Mouse (Mus musculus) megakaryocyte, embryonic 14.5 days (primary cell): ENCODE results near the gene Gm42742. TPM values are rescaled to one million over a fixed set of nuclear protein-coding genes. Genes with fewer than 3 reads are reported as not detected.
A peak's percentile ranks its signal among the peaks of the same experiment; 100 is the strongest.

Experiments used
- H3K27me3 ChIP-seq: replicated peaks from 2 replicates; pipeline ENCODE3; 2012; ENCODE audit warnings: inconsistent platforms
- H3K36me3 ChIP-seq: replicated peaks from 2 replicates; pipeline ENCODE3; 2012; ENCODE audit warnings: low read length, inconsistent platforms, mixed read lengths
- H3K4me1 ChIP-seq: 2 replicates; pipeline ENCODE4 v1.6.1; 2012; ENCODE audit warnings: inconsistent platforms
- H3K4me3 ChIP-seq: replicated peaks from 2 replicates; pipeline ENCODE3; 2012; ENCODE audit warnings: moderate library complexity, mild to moderate bottlenecking, inconsistent platforms
- H3K9me3 ChIP-seq: 2 replicates; pipeline ENCODE4 v1.6.1; 2012; ENCODE audit warnings: inconsistent platforms
- FLI1 ChIP-seq: IDR thresholded peaks from 2 replicates; pipeline ENCODE4 v1.6.1; 2012; ENCODE audit warnings: low read length, inconsistent platforms, mixed read lengths
- GATA1 ChIP-seq: IDR thresholded peaks from 3 replicates; pipeline ENCODE4 v1.6.1; 2012; ENCODE audit warnings: mixed read lengths, low read length, inconsistent platforms, borderline replicate concordance
- polyA plus RNA-seq: library from polyadenylated mRNA; stranded (reverse); fragments of >175 nt; gene quantifications from 2 replicates; pipeline ENCODE4 v1.2.3, GENCODE M21; 2012; ENCODE audit warnings: low replicate concordance; ENCODE audit not compliant: insufficient read depth

The Gm42742 gene
- polyA plus RNA-seq, 1 experiment, result 252 TPM

DNA sequence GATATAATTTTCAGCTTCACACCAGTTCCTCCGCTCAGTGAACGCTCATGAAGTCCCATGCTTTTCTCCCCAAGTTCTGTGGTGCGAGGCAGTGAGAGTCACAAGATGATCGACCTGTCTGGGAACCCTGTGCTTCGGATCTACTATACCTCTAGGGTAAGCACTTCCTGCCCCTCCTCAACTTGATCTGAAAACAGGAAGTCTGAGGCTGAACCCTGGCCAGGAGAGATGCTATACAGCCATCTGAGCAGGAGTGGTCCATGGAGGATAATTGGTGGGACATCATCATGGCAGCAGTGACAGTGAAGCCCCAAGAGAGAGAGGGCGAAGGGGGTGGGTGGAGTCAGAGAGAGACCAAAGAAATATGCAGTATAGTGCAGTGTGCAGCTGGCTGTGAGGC lies 42.1 kb downstream of the Gm42742 start:
- no peak overlapping the region for H3K4me3 ChIP-seq
- no peak for TF ChIP-seq FLI1
- no peak for TF ChIP-seq GATA1
- H3K9me3 ChIP-seq, result no peaks in the 10 kb centered on the region
- H3K4me1 ChIP-seq, result peaks cover 62% of the 10 kb centered on the region
- peaks cover 58% of the 10 kb centered on the region for H3K36me3 ChIP-seq
- no peaks in the 10 kb centered on the region for H3K27me3 ChIP-seq

- peak overlapping the region; percentile 95 for H3K4me3 ChIP-seq
- peaks cover 41% of the 10 kb centered on the region for H3K36me3 ChIP-seq
- TF ChIP-seq GATA1, result no peak
- no peak for TF ChIP-seq FLI1
- no peaks in the 10 kb centered on the region for H3K9me3 ChIP-seq
- H3K27me3 ChIP-seq, result peaks cover 1% of the 10 kb centered on the region
- H3K4me1 ChIP-seq, result peaks cover 63% of the 10 kb centered on the region
These were observed 43.9 kb downstream of the Gm42742 start for GRCm38 (mm10) chr7:126976878-126977459.

DNA sequence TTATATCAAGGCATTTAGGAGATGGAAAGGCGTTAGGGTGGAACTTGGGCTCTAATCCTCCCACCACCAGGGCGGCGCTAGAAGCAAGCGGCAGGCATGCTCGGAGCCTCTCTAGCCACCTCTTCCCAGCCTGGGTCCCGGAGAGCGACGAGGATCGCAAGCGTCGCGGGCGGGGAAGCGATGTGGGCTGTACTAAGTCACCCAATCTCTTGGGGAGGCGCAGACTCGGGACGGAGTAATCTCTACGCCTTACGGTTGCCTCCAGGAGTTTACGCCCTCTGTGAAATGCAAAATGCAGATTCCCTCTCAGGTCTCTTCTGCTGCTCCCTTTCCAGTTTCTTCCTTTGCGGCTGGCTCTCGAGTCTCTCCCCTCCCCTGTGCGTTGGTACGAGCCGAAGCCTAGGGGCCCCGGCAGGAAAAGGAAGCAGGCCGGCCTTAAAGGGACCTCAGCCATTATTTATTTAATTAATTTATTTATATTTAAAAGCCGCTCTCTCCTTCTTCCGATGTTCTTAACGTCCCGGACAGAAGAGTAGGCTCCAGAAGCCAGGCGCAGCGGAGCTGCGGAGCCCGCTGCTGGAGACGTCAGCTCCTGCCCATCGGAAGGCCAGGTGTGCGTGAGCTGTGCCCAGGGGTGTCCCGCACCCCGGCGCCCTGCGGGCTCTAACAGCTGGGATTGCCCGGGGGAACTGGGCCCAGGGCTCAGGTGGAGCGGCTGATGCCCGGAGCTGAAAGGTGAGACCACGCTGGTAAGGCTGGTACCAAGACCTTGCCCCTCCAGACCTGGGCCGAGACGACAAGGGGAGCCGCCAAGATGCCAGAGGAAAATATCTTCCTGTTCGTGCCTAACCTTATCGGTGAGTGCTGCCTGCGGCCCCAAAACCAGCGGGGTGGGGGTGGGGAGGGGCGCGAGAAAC lies 44.7 kb downstream of the Gm42742 start, which contains the start of gene Cdiptos:
Gene Cdiptos (minus strand): TSS at position 149 of the 917 bp plus-strand sequence.
- Histone ChIP-seq H3K4me1 (peaks cover 59% of the 10 kb centered on the region), H3K36me3 (peaks cover 35% of the 10 kb centered on the region), H3K4me3 (peak within 1 kb of the TSS; percentile 95), H3K27me3 (peaks cover 1% of the 10 kb centered on the region), H3K9me3 (no peaks in the 10 kb centered on the region)
- no peak for TF ChIP-seq GATA1
- TF ChIP-seq FLI1, result 0 out of 2 replicates have a peak, but pooled peaks have one; percentile 16

DNA sequence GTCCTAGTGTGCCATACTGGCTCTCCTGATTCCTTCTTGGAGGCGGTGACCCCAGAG lies 45.2 kb downstream of the Gm42742 start, which contains the start of gene Cdipt:
Gene Cdipt (plus strand): TSS at position 22 of the 57 bp plus-strand sequence.
- H3K4me1 ChIP-seq, result peaks cover 60% of the 10 kb centered on the region
- H3K4me3 ChIP-seq, result peak within 1 kb of the TSS; percentile 95
- no peaks in the 10 kb centered on the region for H3K9me3 ChIP-seq
- H3K27me3 ChIP-seq, result peaks cover 1% of the 10 kb centered on the region
- peaks cover 30% of the 10 kb centered on the region for H3K36me3 ChIP-seq
- TF ChIP-seq GATA1 (no peak), FLI1 (no peak)

DNA sequence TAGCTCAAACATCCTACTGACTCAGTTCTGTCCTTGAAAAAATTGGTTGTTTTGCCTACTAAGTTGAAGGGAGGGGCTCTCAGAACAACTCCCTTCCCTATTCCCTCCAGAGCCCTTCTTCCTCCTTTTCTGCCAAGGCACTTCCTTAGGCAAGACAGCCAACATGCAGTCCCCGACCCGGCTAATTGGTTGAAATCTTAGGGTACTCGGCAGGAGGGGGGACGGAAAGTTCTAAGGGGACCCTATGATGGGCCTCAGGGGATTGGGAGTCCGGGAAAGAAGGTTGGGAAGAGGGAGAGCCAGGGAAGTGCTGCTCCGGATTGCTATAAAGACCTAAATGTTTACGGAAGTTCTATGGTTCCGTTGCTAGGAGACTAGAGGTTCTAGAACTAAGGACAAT lies 45.4 kb downstream of the Gm42742 start:
- Histone ChIP-seq H3K9me3 (no peaks in the 10 kb centered on the region), H3K27me3 (peaks cover 1% of the 10 kb centered on the region), H3K4me3 (peak overlapping the region; percentile 95), H3K36me3 (peaks cover 29% of the 10 kb centered on the region), H3K4me1 (peaks cover 60% of the 10 kb centered on the region)
- TF ChIP-seq FLI1 (no peak), GATA1 (no peak)

- peaks cover 12% of the 10 kb centered on the region; the same call in 1 of the 2 replicates for H3K4me1 ChIP-seq
- peaks cover 44% of the 10 kb centered on the region for H3K27me3 ChIP-seq
- no peaks in the 10 kb centered on the region for H3K36me3 ChIP-seq
- TF ChIP-seq FLI1 (no peak), GATA1 (no peak)
- H3K9me3 ChIP-seq, result peaks cover 6% of the 10 kb centered on the region
- H3K4me3 ChIP-seq, result no peak overlapping the region
These were observed 53.5 kb downstream of the Gm42742 start for GRCm38 (mm10) chr7:126967361-126967760.

DNA sequence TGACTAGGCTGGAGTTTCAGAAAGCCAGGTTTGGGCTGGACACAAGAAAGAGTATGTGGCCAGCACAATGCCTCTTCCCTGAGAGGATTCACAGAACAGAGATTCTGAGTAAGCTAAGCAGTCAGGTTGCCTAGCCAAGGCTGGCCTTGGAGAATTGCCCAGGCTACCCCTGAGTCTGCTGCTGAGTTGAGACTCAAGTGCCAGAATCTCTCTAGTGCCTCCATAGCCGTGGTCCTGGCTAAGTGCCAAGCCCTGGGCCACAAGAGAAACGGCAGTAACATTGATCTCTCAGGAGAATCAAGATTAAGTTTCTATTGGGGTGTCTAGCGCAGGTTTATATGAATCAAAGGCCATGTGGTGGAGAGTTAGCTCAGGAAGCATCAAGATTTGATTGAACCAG lies 55.3 kb downstream of the Gm42742 start:
- TF ChIP-seq GATA1, result no peak
- no peak for TF ChIP-seq FLI1
- Histone ChIP-seq H3K9me3 (peaks cover 6% of the 10 kb centered on the region), H3K36me3 (no peaks in the 10 kb centered on the region), H3K4me1 (peaks cover 8% of the 10 kb centered on the region; the same call in 1 of the 2 replicates), H3K4me3 (no peak overlapping the region), H3K27me3 (peaks cover 59% of the 10 kb centered on the region)

Other genes starting within 250 kb of the Gm42742 start
- 284 and 689 TPM in 2 replicates for gene Ypel3, start 244.1 kb downstream of the Gm42742 start, polyA plus RNA-seq
- 3.0 and 15.0 TPM in 2 replicates for gene Tbx6, start 239.6 kb downstream of the Gm42742 start, polyA plus RNA-seq
- 46.3 and 115 TPM in 2 replicates for gene Ppp4c, start 228.6 kb downstream of the Gm42742 start, polyA plus RNA-seq
- 13.5 and 29.3 TPM in 2 replicates for gene Fam57b, start 223.4 kb downstream of the Gm42742 start, polyA plus RNA-seq
- not detected in 2 replicates for gene 4930451I11Rik, start 189.5 kb downstream of the Gm42742 start, polyA plus RNA-seq
- 1.3 TPM in 1 of 2 replicates, not detected in the other for gene Doc2a, start 173.7 kb downstream of the Gm42742 start, polyA plus RNA-seq
- 9.3 and 60.8 TPM in 2 replicates for gene Hirip3, start 159.1 kb downstream of the Gm42742 start, polyA plus RNA-seq
- gene Ino80e, start 158.7 kb downstream of the Gm42742 start, polyA plus RNA-seq, result 823 and 1,411 TPM in 2 replicates
- gene Taok2, start 136.4 kb downstream of the Gm42742 start, polyA plus RNA-seq, result 159 and 479 TPM in 2 replicates
- 50.9 TPM in 2 replicates for gene Tmem219, start 98.2 kb downstream of the Gm42742 start, polyA plus RNA-seq
- gene Kctd13, start 92.2 kb downstream of the Gm42742 start, polyA plus RNA-seq, result 26.4 and 59.2 TPM in 2 replicates
- not detected in 2 replicates for gene Asphd1, start 71.5 kb downstream of the Gm42742 start, polyA plus RNA-seq
- gene Sez6l2, start 70.5 kb downstream of the Gm42742 start, polyA plus RNA-seq, result 1.7 and 2.0 TPM in 2 replicates
- 105 and 211 TPM in 2 replicates for gene Cdipt, start 45.2 kb downstream of the Gm42742 start, polyA plus RNA-seq
- 1.8 TPM in 1 of 2 replicates, not detected in the other for gene Cdiptos, start 45.0 kb downstream of the Gm42742 start, polyA plus RNA-seq
- 39.1 and 72.4 TPM in 2 replicates for gene Mvp, start 6.5 kb downstream of the Gm42742 start, polyA plus RNA-seq
- 4.2 TPM in 1 of 2 replicates, not detected in the other for gene Pagr1b, start 4.6 kb downstream of the Gm42742 start, polyA plus RNA-seq
- 15.8 and 94.8 TPM in 2 replicates for gene Pagr1a, start 3.7 kb downstream of the Gm42742 start, polyA plus RNA-seq
- gene Prrt2, start 114 bp upstream of the Gm42742 start, polyA plus RNA-seq, result 0.68 and 3.9 TPM in 2 replicates
- 324 and 1,017 TPM in 2 replicates for gene Maz, start 5.9 kb upstream of the Gm42742 start, polyA plus RNA-seq
- 6.8 and 18.0 TPM in 2 replicates for gene Kif22, start 21.4 kb upstream of the Gm42742 start, polyA plus RNA-seq
- gene Zg16, start 66.2 kb upstream of the Gm42742 start, polyA plus RNA-seq, result not detected in 2 replicates
- gene AI467606, start 70.3 kb upstream of the Gm42742 start, polyA plus RNA-seq, result 71.8 and 93.9 TPM in 2 replicates
- gene Qprt, start 101.1 kb upstream of the Gm42742 start, polyA plus RNA-seq, result not detected in 2 replicates
- 2.2 and 17.4 TPM in 2 replicates for gene Spn, start 116.7 kb upstream of the Gm42742 start, polyA plus RNA-seq
- gene Cd2bp2, start 175.0 kb upstream of the Gm42742 start, polyA plus RNA-seq, result 13.5 and 43.5 TPM in 2 replicates
- gene Tbc1d10b, start 187.4 kb upstream of the Gm42742 start, polyA plus RNA-seq, result 83.3 and 137 TPM in 2 replicates
- 4.7 TPM in 1 of 2 replicates, not detected in the other for gene Mylpf, start 187.8 kb upstream of the Gm42742 start, polyA plus RNA-seq
- gene Zfp553, start 212.0 kb upstream of the Gm42742 start, polyA plus RNA-seq, result 10.8 and 17.3 TPM in 2 replicates
- gene Sept1, start 212.0 kb upstream of the Gm42742 start, polyA plus RNA-seq, result 369 and 529 TPM in 2 replicates
- gene Zfp771, start 223.2 kb upstream of the Gm42742 start, polyA plus RNA-seq, result 85.4 and 270 TPM in 2 replicates
- 65.3 and 143 TPM in 2 replicates for gene Dctpp1, start 239.6 kb upstream of the Gm42742 start, polyA plus RNA-seq